Mouse (Mus musculus) ES-Bruce4 (cell line): ENCODE measurements around the gene Pparg. TPM values are rescaled to one million over a fixed set of nuclear protein-coding genes. Genes with fewer than 3 reads are reported as not detected.

Experiments used
- H3K27ac ChIP-seq: 2 replicates; pipeline ENCODE4 v1.5.1; 2012; ENCODE audit warnings: low read length, inconsistent platforms; ENCODE audit not compliant: insufficient read depth
- H3K27me3 ChIP-seq: 2 replicates; pipeline ENCODE4 v1.6.1; 2012; ENCODE audit warnings: mild to moderate bottlenecking, low read length, inconsistent platforms; ENCODE audit not compliant: control insufficient read depth, poor library complexity, insufficient read depth, severe bottlenecking
- H3K36me3 ChIP-seq: 2 replicates; pipeline ENCODE4 v1.6.1; 2012; ENCODE audit warnings: inconsistent platforms, mild to moderate bottlenecking, low read length, moderate library complexity; ENCODE audit not compliant: control insufficient read depth, poor library complexity, insufficient read depth, severe bottlenecking
- H3K4me1 ChIP-seq: one replicate; pipeline ENCODE4 v1.8.1; 2011; ENCODE audit warnings: low read length; ENCODE audit not compliant: control insufficient read depth, insufficient read depth
- H3K4me3 ChIP-seq: 2 replicates; pipeline ENCODE4 v1.5.1; 2011; ENCODE audit warnings: low read depth, mild to moderate bottlenecking, low read length
- H3K9ac ChIP-seq: 2 replicates; pipeline ENCODE4 v1.6.1; 2012; ENCODE audit warnings: low read depth, mild to moderate bottlenecking, inconsistent platforms; ENCODE audit not compliant: poor library complexity, severe bottlenecking
- H3K9me3 ChIP-seq: replicated peaks from 2 replicates; pipeline ENCODE4 v1.6.1; 2012; ENCODE audit warnings: mild to moderate bottlenecking, low read length, inconsistent platforms; ENCODE audit not compliant: control insufficient read depth, poor library complexity, insufficient read depth, severe bottlenecking
- CTCF ChIP-seq: IDR thresholded peaks from one replicate; pipeline ENCODE4 v1.8.1; 2011; ENCODE audit warnings: low read depth, low read length
- EP300 ChIP-seq: IDR thresholded peaks from 2 replicates; pipeline ENCODE4 v1.6.1; 2011; ENCODE audit warnings: low read depth, low read length; ENCODE audit not compliant: insufficient read depth
- POLR2A ChIP-seq: IDR thresholded peaks from one replicate; pipeline ENCODE4 v1.8.1; 2011; ENCODE audit warnings: low read length; ENCODE audit not compliant: insufficient read depth
- polyA plus RNA-seq: library from polyadenylated mRNA; stranded (reverse); fragments of >200 nt; gene quantifications from 2 replicates; pipeline ENCODE4 v1.2.4, GENCODE M21; 2011; ENCODE audit warnings: low read depth; ENCODE audit not compliant: missing spikeins, insufficient read depth, insufficient read length

The Pparg gene
- polyA plus RNA-seq, 1 experiment = 1.1 TPM

DNA sequence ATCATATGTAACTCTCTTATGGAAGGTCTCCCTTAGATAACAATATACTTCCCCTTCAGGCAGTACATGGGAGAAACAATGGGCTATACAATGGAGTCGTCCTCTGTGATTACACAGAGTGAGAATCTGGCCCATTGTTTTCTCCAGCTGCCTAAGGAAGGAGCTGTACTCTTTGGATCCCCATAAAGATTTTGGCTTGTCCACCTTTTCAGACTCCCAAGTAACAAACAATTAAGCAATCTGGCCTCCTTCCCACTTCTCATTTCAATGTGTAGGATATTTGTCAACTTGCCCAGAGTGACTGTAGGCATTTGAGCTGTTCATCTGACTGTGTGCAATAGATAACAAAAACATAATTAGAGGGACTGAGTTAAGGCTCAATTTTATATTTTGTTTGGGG, 50.7 kb downstream of the Pparg start:
- no peak overlapping the region for H3K9ac ChIP-seq
- no peak overlapping the region for H3K27ac ChIP-seq
- H3K36me3 ChIP-seq = no peaks in the 10 kb centered on the region
- no peaks in the 10 kb centered on the region for H3K9me3 ChIP-seq
- H3K27me3 ChIP-seq = no peaks in the 10 kb centered on the region; the same call in 1 of the 2 replicates
- no peak for TF ChIP-seq POLR2A
- TF ChIP-seq CTCF = no peak
- TF ChIP-seq EP300 = no peak
- no peaks in the 10 kb centered on the region for H3K4me1 ChIP-seq
- H3K4me3 ChIP-seq = no peak overlapping the region

DNA sequence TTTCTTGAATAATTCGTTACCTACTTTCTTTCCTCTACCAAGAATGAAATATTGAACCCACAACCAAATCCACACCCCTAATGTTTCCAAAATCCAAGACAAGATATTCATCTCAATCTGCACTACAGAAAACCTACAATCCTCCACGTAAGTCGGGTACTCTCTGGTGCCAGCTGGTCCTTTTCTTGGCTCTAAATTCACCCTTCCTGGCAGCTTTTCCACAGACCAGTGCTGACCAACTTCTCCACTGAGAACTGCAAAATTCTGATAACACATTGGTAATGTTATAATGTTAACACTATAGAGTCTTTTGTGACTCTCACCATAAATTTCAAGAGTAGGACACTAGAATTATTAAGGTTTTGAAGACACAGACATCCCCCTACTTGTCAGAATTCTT, 57.4 kb downstream of the Pparg start:
- H3K27me3 ChIP-seq = no peaks in the 10 kb centered on the region; the same call in 1 of the 2 replicates
- H3K4me1 ChIP-seq = no peaks in the 10 kb centered on the region
- no peak overlapping the region for H3K4me3 ChIP-seq
- H3K36me3 ChIP-seq = no peaks in the 10 kb centered on the region
- no peak overlapping the region for H3K27ac ChIP-seq
- H3K9me3 ChIP-seq = no peaks in the 10 kb centered on the region
- H3K9ac ChIP-seq = no peak overlapping the region
- TF ChIP-seq CTCF (no peak), POLR2A (no peak), EP300 (no peak)

DNA sequence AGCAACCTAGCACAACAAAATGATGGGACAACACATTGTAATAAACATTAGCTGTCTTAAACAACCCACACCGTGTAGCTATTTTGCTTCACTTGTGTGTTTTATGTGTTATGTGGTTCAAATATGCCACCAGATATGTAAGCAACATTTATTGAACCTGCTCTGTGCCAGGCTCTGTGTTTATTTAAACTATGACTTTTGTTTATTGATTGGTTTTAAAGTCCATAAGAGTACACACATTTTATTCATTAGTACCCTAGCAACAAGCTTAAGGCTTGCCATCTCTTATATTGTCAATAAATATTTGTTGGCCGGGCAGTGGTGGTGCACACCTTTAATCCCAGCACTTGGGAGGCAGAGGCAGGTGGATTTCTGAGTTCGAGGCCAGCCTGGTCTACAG, 58.2 kb downstream of the Pparg start:
- Histone ChIP-seq H3K27me3 (no peaks in the 10 kb centered on the region; the same call in 1 of the 2 replicates), H3K4me3 (no peak overlapping the region), H3K9me3 (no peaks in the 10 kb centered on the region), H3K4me1 (no peaks in the 10 kb centered on the region), H3K9ac (no peak overlapping the region), H3K27ac (no peak overlapping the region), H3K36me3 (no peaks in the 10 kb centered on the region)
- TF ChIP-seq CTCF = no peak
- no peak for TF ChIP-seq POLR2A

DNA sequence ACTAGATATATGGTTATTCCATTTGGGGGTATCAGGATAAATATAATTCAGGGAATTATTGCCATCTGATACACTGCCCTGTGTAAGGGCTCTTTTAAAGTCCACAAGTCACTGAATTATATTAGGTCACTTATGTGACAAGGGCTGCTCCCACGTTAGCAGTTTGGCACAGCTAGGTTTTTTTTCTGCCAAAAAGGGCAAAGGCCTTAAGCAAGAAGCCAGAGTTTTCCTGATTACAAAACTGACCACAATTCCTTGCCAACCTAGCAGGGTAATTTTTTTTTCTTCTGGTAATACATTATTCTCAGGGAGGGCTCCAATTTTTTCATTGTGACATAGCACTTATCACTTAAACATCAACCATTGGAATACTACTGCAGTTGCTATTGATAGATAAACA, 60.2 kb downstream of the Pparg start:
- Histone ChIP-seq H3K27ac (no peak overlapping the region), H3K36me3 (no peaks in the 10 kb centered on the region), H3K9me3 (no peaks in the 10 kb centered on the region), H3K9ac (no peak overlapping the region), H3K27me3 (no peaks in the 10 kb centered on the region), H3K4me3 (no peak overlapping the region), H3K4me1 (no peaks in the 10 kb centered on the region)
- TF ChIP-seq POLR2A (no peak), EP300 (no peak), CTCF (no peak)

- Histone ChIP-seq H3K27me3 (no peaks in the 10 kb centered on the region), H3K9me3 (no peaks in the 10 kb centered on the region), H3K36me3 (no peaks in the 10 kb centered on the region), H3K4me3 (no peak overlapping the region), H3K27ac (no peak overlapping the region), H3K9ac (no peak overlapping the region), H3K4me1 (no peaks in the 10 kb centered on the region)
- TF ChIP-seq EP300 (no peak), CTCF (no peak), POLR2A (no peak)
Observed at GRCm38 (mm10) chr6:115421665-115422064, 60.9 kb downstream of the Pparg start.

DNA sequence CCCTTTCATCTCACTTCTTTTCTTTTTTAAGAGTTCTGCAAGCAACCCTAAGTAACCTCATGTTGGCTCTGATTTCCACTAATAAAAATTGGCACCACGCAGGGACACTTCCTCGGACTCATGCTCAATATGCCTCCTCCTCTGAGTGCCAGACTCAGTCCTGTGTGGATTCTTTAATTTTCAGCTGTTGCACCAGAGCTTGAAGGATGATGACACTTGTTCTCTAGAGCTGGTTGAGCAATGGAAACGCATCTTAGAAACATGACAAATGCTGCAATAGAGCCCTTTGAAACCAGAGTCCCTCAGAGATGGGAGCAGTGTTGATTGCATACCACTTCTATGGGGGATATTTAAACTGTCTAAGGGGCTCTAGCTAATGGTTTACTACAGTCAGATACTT, 63.7 kb downstream of the Pparg start:
- TF ChIP-seq CTCF (no peak), POLR2A (no peak), EP300 (no peak)
- H3K9me3 ChIP-seq = no peaks in the 10 kb centered on the region
- H3K27ac ChIP-seq = no peak overlapping the region
- H3K36me3 ChIP-seq = no peaks in the 10 kb centered on the region
- H3K4me3 ChIP-seq = no peak overlapping the region
- no peaks in the 10 kb centered on the region for H3K4me1 ChIP-seq
- H3K27me3 ChIP-seq = no peaks in the 10 kb centered on the region
- no peak overlapping the region for H3K9ac ChIP-seq
